Mouse (Mus musculus) thymus, adult 2 months (tissue): ENCODE measurements around the gene Gpr87. TPM values are rescaled to one million over a fixed set of nuclear protein-coding genes. Genes with fewer than 3 reads are reported as not detected.

ENCODE experiments used
- DNase-seq: peaks from one replicate; pipeline ENCODE4 v3.0.0; 2021
- H3K27ac ChIP-seq: fragments of 200-500 bp; 2 replicates; pipeline ENCODE4 v1.5.1; 2012; ENCODE audit warnings: low read length, control low read depth; ENCODE audit not compliant: control insufficient read depth, insufficient read depth
- H3K27me3 ChIP-seq: fragments of 200-500 bp; 2 replicates; pipeline ENCODE4 v1.6.1; 2012; ENCODE audit warnings: mild to moderate bottlenecking, low read length, moderate library complexity, mixed read lengths; ENCODE audit not compliant: control insufficient read depth, insufficient read depth
- H3K36me3 ChIP-seq: fragments of 200-500 bp; 2 replicates; pipeline ENCODE4 v1.6.1; 2012; ENCODE audit warnings: mild to moderate bottlenecking, low read length, moderate library complexity; ENCODE audit not compliant: control insufficient read depth, insufficient read depth
- H3K4me1 ChIP-seq: fragments of 200-500 bp; replicated peaks from 2 replicates; pipeline ENCODE4 v1.6.1; 2012; ENCODE audit warnings: low read length; ENCODE audit not compliant: control insufficient read depth, insufficient read depth
- H3K4me3 ChIP-seq: fragments of 200-500 bp; 2 replicates; pipeline ENCODE4 v1.5.1; 2012; ENCODE audit warnings: mild to moderate bottlenecking, low read length, control low read depth, moderate library complexity; ENCODE audit not compliant: control insufficient read depth, insufficient read depth
- CTCF ChIP-seq: fragments of 200-500 bp; IDR thresholded peaks from 2 replicates; pipeline ENCODE4 v1.5.1; 2012; ENCODE audit warnings: mild to moderate bottlenecking, control low read depth, low read length, moderate library complexity, borderline replicate concordance; ENCODE audit not compliant: control insufficient read depth, poor library complexity, insufficient read depth; ENCODE audit errors: extremely low read depth
- POLR2A ChIP-seq: fragments of 200-500 bp; IDR thresholded peaks from 2 replicates; pipeline ENCODE4 v1.6.1; 2012; ENCODE audit warnings: mild to moderate bottlenecking, low read length, control low read depth, moderate library complexity; ENCODE audit not compliant: control insufficient read depth, poor library complexity, insufficient read depth; ENCODE audit errors: extremely low read depth
- WGBS: fragments of 180-500 bp; shearing (Covaris S2); methylation state at CpG from one replicate; pipeline ENCODE4 v1.1.7; 2018; 5-methylcytosine and 5-hydroxymethylcytosine counted together
- polyA plus RNA-seq: library from polyadenylated mRNA; depleted of rRNA; stranded (reverse); fragments of >200 nt; gene quantifications from 2 replicates; pipeline ENCODE4 v1.2.3, GENCODE M21; 2012

Gpr87 gene
- polyA plus RNA-seq, 1 experiment, result 3.7 TPM

DNA sequence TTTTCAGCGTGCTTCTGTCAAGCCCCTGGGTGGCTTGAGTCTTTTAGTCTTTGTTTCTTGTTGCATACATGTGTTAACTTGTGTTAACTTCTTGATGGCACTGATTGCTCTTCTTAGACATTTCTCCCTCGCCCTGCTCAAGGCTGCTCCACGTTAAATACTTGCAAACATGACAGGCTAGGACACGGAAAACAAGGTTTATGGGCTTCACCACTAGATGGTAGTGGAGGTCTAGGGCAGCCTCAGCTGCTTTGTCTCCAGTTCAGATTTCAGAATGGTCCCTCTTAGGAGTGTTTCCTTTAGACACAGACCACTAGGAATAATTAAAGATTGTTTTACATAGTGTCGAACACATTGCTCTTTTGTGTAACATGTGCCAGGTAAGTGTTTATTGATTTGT, 19.7 kb downstream of the Gpr87 start:
- no peak overlapping the region for H3K27ac ChIP-seq
- DNase-seq, result peak; percentile 69
- 35% methylated on average over 5 of the region's 5 CpGs for WGBS

DNA sequence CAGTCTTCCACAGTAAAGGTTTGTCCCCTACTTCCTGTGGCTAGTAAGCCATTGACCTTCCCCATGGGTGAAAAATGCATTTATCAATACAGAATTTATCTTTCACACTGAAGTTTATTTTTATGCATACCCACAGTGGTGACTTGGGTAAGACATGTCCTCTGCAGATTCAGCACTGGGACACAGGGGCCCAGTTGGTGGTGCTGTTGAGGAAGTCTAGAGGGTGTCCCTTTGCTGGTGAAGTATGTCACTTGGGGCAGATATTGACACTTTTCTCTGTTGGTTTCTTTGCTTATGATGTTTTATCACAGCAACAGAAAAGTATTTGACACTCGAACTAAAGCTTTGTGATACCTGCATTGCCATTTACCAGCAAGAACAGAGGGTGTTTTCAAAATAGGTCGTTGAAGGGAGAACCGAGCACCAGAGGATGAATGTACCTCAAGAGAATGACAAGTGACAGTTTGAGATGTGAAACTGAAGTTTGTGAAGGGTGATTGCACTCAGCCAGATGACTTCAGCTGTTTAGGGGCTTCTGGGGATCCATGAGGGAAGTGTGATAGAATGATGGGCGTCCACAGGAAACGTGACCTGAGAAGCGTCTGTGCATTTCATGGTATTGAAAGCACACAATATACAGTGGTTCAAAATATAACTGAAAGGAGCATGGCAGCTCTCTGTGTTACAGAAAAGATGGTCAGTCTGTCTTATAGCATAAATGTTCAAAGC, 20.3 kb downstream of the Gpr87 start:
- Histone ChIP-seq H3K4me3 (no peak overlapping the region), H3K4me1 (no peaks in the 10 kb centered on the region), H3K27me3 (no peaks in the 10 kb centered on the region), H3K27ac (no peak overlapping the region), H3K36me3 (no peaks in the 10 kb centered on the region)
- 75% methylated on average over 6 of the region's 6 CpGs for WGBS
- DNase-seq, result peak; percentile 35
- TF ChIP-seq POLR2A (no peak), CTCF (no peak)

More for the DNA sequence above, 19.7 kb downstream of the Gpr87 start:
- Histone ChIP-seq H3K36me3 (no peaks in the 10 kb centered on the region), H3K4me3 (no peak overlapping the region), H3K27me3 (no peaks in the 10 kb centered on the region), H3K4me1 (no peaks in the 10 kb centered on the region)
- no peak for TF ChIP-seq POLR2A
- TF ChIP-seq CTCF, result no peak

DNA sequence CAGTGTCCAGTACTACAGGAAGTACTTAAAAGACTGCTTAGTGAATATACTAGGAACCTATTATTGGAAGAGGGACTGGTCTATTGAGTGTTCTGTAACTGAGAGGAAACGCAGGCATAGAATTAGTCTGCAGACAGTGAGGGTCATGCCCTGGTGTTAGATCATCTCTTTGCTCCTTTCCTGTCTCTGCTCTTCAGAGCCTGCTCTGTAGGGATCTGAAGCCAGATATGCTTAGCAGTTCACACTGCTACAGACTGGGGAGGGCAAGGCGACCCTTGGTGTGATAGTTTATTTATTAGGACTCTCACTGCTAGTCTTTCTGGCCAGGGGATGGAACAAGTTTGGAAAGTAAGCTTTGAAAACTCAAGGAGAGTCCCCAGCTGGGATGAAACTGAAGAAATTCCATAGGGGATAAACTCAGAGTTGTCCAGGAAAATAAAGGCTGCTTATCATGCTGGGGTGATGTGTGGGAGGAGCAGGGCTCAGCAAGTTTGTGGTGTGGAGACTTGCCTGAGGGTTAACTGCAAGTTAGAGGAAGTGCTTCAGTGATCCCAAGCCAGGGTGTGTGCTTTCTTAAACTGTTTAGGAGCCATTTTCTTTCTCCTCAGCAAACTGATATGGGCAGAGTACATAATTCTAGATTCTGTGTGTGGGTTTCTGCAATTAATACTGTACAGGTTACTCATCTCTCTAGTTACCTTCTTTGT, 24.8 kb downstream of the Gpr87 start:
- Histone ChIP-seq H3K27ac (no peak overlapping the region), H3K27me3 (no peaks in the 10 kb centered on the region), H3K4me3 (no peak overlapping the region), H3K4me1 (no peaks in the 10 kb centered on the region), H3K36me3 (no peaks in the 10 kb centered on the region)
- no peak for DNase-seq
- 90% methylated on average over 2 of the region's 2 CpGs for WGBS
- no peak for TF ChIP-seq CTCF
- TF ChIP-seq POLR2A, result no peak

DNA sequence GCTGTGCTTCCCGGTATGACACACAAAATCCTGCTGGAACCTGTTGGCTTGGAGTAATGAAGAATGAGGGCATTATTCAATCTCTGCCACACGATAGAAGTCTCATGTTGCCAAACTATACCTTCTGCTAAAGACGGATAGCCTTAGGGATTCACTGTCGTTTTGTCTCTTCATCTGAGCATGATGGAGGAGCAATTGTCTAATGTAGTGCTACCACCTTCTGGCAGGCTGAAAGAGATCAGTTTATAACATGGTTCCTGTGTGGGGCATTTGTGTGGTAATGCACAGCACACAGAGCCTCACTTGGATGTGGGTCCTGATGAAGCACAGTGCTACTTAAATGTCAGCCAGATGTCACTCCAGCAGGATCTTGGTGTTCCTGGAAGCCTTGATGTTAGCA, 25.7 kb downstream of the Gpr87 start:
- Histone ChIP-seq H3K36me3 (no peaks in the 10 kb centered on the region), H3K4me3 (no peak overlapping the region), H3K4me1 (no peaks in the 10 kb centered on the region), H3K27ac (no peak overlapping the region), H3K27me3 (no peaks in the 10 kb centered on the region)
- TF ChIP-seq POLR2A (no peak), CTCF (no peak)
- 86% methylated on average over 4 of the region's 4 CpGs for WGBS
- DNase-seq, result no peak

DNA sequence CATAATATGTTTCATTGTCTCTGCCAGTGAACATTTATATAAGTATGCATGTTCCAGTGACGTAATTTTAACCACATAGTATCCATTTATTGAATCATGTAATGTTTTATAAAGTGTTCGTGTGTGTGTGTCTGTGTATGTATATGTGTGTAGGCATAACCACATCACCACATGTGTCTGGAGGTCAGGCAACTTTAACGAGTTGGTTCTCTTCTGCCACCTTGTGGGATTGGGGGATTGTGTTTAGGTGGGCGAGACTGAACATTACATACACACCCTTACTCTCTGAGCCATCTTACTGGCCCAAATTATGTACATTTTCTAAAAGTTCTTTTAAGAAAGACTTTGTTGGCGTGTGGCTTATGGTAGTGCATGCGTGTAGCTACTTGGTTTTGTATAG, 26.4 kb downstream of the Gpr87 start:
- no peaks in the 10 kb centered on the region for H3K27me3 ChIP-seq
- no peak for TF ChIP-seq CTCF
- no peak for TF ChIP-seq POLR2A
- 69% methylated on average over 6 of the region's 6 CpGs for WGBS

DNA sequence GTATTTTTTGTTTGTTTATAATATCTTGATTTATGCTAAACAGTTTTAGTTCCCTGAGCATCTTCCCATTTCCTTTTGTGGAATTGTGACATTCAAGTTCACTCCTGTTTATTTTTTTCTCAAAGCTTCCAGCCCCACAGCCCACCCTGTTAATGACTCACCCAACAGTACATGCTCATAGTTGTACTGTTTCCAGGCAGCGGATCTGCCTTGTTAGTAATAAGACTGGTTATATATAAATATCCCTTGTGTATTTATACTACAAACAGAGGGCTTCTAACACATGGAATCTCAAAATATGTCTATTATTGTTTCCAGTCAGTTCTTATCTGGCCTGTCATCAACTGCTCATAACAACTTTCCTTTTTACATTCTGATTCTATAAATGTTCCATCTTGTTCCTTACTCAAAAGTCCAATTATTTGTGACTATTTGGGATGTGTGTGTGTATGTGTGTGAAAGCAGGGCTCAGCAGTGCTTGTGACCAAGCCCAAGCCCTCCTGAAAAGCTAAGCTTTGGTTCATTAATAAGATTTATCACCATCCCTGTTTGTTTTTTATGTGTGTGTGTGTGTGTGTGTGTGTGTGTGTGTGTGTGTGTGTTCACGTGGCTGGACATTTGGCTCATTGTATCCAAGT, 27.4 kb downstream of the Gpr87 start:
- no peak for DNase-seq
- WGBS, result 93% methylated on average over 2 of the region's 2 CpGs
- Histone ChIP-seq H3K36me3 (no peaks in the 10 kb centered on the region), H3K27ac (no peak overlapping the region), H3K27me3 (no peaks in the 10 kb centered on the region), H3K4me3 (no peak overlapping the region), H3K4me1 (no peaks in the 10 kb centered on the region)
- no peak for TF ChIP-seq CTCF
- TF ChIP-seq POLR2A, result no peak

More for the DNA sequence above, 26.4 kb downstream of the Gpr87 start:
- no peak overlapping the region for H3K4me3 ChIP-seq
- DNase-seq, result peak; percentile 22
- no peaks in the 10 kb centered on the region for H3K36me3 ChIP-seq
- H3K4me1 ChIP-seq, result no peaks in the 10 kb centered on the region
- no peak overlapping the region for H3K27ac ChIP-seq
